In the genomic region with DNA sequence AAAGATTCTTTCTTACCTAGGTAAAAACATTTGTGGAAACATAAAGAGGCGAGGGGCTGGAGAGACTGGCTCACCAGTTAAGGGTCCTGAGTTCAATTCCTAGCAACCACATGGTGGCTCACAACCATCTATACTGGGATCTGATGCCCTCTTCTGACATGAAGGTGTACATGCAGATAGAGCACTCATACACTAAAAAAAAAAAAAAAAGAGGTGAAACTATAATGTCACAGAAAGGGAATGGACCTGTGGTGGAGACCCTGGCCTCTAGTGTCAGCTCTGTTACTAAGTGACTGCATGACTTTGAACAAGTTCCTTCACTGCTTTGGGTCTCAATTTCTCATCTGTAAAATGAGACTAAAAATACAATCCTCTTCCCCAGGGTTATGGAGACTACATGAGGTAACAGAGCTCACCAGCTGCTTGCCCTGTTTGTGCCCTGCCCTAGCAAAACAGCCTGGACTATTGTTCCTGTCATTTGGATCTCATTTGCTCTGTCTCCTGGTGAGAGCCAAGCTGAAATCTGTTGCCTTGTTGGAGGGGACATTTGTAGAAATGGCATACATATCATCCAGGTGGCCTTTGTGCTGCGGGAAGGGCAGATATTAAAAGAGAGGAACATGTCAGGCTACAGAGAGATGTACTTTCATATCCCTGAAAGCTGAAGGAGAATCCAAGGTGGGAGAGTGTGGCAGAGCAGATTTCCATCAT, we compare ENCODE assay signal across 28 mouse cellular contexts. TPM values are rescaled to one million over a fixed set of nuclear protein-coding genes. Genes with fewer than 3 reads are reported as not detected.
DNase-seq lines count a peak whose midpoint lies in the region; ATAC-seq and TF ChIP-seq lines count a peak whose summit lies in the region.
"Had no signal": no experiment of that assay in that cellular context is flagged by ENCODE, and none has a peak within 500 bp of the region (broad histone marks: within the 10 kb centered on the region; RNA-seq: fewer than 3 reads in every experiment).

No protein-coding gene starts in this region.

- 49% methylated on average over 2 of the region's 2 CpGs for WGBS in cerebellum, adult 2 months

- no peaks in the 10 kb centered on the region for H3K27me3 ChIP-seq in cerebellum, adult 2 months (ENCODE audit: control insufficient read depth, insufficient read depth, low read length)
- H3K27me3 ChIP-seq: hindbrain, embryonic 15.5 days; intestine, embryonic 15.5 days; kidney, embryonic 15.5 days; neural tube, embryonic 13.5 days had no signal

- peak; percentile 25 for TF ChIP-seq CTCF in layer of hippocampus, adult 2 months (conservative IDR thresholded peaks at IDR 0.05)
- TF ChIP-seq CTCF in cerebellum, adult 2 months (IDR thresholded peaks at IDR 0.05; ENCODE audit: borderline replicate concordance, insufficient read depth, low read depth, low read length), result no peak

- ATAC-seq in cerebellum, adult (ENCODE audit: insufficient number of reproducible peaks, low FRiP score, low TSS enrichment), result peak; percentile 49; the same call in 1 of the 2 replicates
- ATAC-seq: forebrain, embryonic 14.5 days; intestine, embryonic 15.5 days had no signal

- H3K4me3 ChIP-seq in layer of hippocampus, adult 2 months, result no peak overlapping the region
- H3K4me3 ChIP-seq in cerebellum, adult 2 months (replicated peaks; ENCODE audit: insufficient read depth, low read depth, low read length), result no peak overlapping the region
- H3K4me3 ChIP-seq: erythroblast, embryonic 14.5 days; hindbrain, embryonic 15.5 days; intestine, embryonic 15.5 days; kidney, embryonic 15.5 days; neural tube, embryonic 13.5 days had no signal

- no peak for DNase-seq in cerebellum, postnatal 4 days (ENCODE audit: low spot score in 2 of 2)
- DNase-seq in layer of hippocampus, adult 2 months (ENCODE audit: low spot score in 2 of 2), result no peak
- no peak for DNase-seq in layer of hippocampus, adult 8-10 months (ENCODE audit: low spot score in 2 of 2)
- DNase-seq in cerebellum, adult 2 months, result peak; percentile 67 to 87
- peak; percentile 59 to 66 for DNase-seq in cerebellum, postnatal 36 days
- DNase-seq in gastrocnemius, postnatal 10 days, result no peak
- DNase-seq in spleen, postnatal 10 days (ENCODE audit: low spot score in 2 of 2), result no peak
- DNase-seq: adrenal gland, postnatal 10 days; gastrocnemius, postnatal 25 days; heart, postnatal 36 days; midbrain, embryonic 14.5 days had no signal

- peaks cover 9% of the 10 kb centered on the region; the same call in 1 of the 2 replicates for H3K4me1 ChIP-seq in cerebellum, adult 2 months (ENCODE audit: control insufficient read depth, insufficient read depth, low read length)

- H3K27ac ChIP-seq in layer of hippocampus, adult 2 months, result peak overlapping the region; percentile 67; the same call in 1 of the 2 replicates
- peak overlapping the region; percentile 86 for H3K27ac ChIP-seq in cerebellum, adult 2 months (ENCODE audit: insufficient read depth, low read length)
- H3K27ac ChIP-seq: hindbrain, embryonic 15.5 days; intestine, embryonic 15.5 days; kidney, embryonic 15.5 days; liver, embryonic 14.5 days; neural tube, embryonic 13.5 days had no signal

- peak; percentile 41; the same call in 1 of the 2 replicates for TF ChIP-seq POLR2A in cerebellum, adult 2 months (IDR thresholded peaks at IDR 0.05; ENCODE audit: borderline replicate concordance, insufficient read depth, low read length)

RNA-seq across cellular contexts. Expression of gene Pik3r3, which starts 5.4 kb away (rescaled TPM):
- 10 to 100 TPM; 31.3 to 33.8 TPM for total RNA-seq in layer of hippocampus, adult 2 months (2021)
- total RNA-seq in layer of hippocampus, adult 8-10 months (2022), result 10 to 100 TPM; 29.0 to 40.9 (median 35.9) TPM
- polyA plus RNA-seq in cerebellum, adult 2 months (2012; rRNA removed), result 90.6 and 105 TPM in 2 replicates
- total RNA-seq in gastrocnemius, postnatal 10 days (2021), result 10 to 100 TPM in 1 of 2 experiments, 1 to 10 TPM in 1; 9.3 to 11.9 TPM

RNA-seq across cellular contexts. Expression of gene Gm49337, which starts 42.9 kb away (rescaled TPM):
- 1 to 10 TPM in 1 of 2 experiments, not detected in 1; 3.2 TPM for total RNA-seq in layer of hippocampus, adult 2 months (2021)
- 1 to 10 TPM in 1 of 4 experiments, under 1 TPM in 1, not detected in 2; 0.96 to 4.1 TPM for total RNA-seq in layer of hippocampus, adult 8-10 months (2022)
- polyA plus RNA-seq in cerebellum, adult 2 months (2012; rRNA removed), result not detected in 2 replicates
- total RNA-seq in gastrocnemius, postnatal 10 days (2021), result not detected
- total RNA-seq: adrenal gland, postnatal 10 days; heart, postnatal 36 days; left cerebral cortex, postnatal 25 days had no signal
- polyA plus RNA-seq: cortical plate, adult 2 months; embryonic facial prominence, embryonic 11.5 days; erythroblast, embryonic 14.5 days; forebrain, embryonic 14.5 days; hindbrain, embryonic 15.5 days; intestine, embryonic 15.5 days; kidney, embryonic 15.5 days; large intestine, adult 2 months; limb, embryonic 14.5 days; liver, embryonic 14.5 days; lung, embryonic 16.5 days; midbrain, embryonic 14.5 days; neural tube, embryonic 13.5 days; stomach, embryonic 14.5 days had no signal

RNA-seq across cellular contexts. Expression of gene 1700042G07Rik, which starts 42.9 kb away (rescaled TPM):
- not detected for total RNA-seq in layer of hippocampus, adult 2 months (2021)
- not detected for total RNA-seq in layer of hippocampus, adult 8-10 months (2022)
- polyA plus RNA-seq in cerebellum, adult 2 months (2012; rRNA removed), result not detected in 2 replicates
- not detected for total RNA-seq in gastrocnemius, postnatal 10 days (2021)
- total RNA-seq: adrenal gland, postnatal 10 days; gastrocnemius, postnatal 25 days; heart, postnatal 36 days; layer of hippocampus, postnatal 25 days; left cerebral cortex, postnatal 25 days; megakaryocyte, adult 5-6 weeks had no signal
- polyA plus RNA-seq: cortical plate, adult 2 months; embryonic facial prominence, embryonic 11.5 days; erythroblast, embryonic 14.5 days; forebrain, embryonic 14.5 days; hindbrain, embryonic 15.5 days; intestine, embryonic 15.5 days; kidney, embryonic 15.5 days; large intestine, adult 2 months; limb, embryonic 14.5 days; liver, embryonic 14.5 days; lung, embryonic 16.5 days; midbrain, embryonic 14.5 days; neural tube, embryonic 13.5 days; stomach, embryonic 14.5 days had no signal

RNA-seq across cellular contexts. Expression of gene Tspan1, which starts 48.6 kb away (rescaled TPM):
- total RNA-seq in layer of hippocampus, adult 2 months (2021), result under 1 TPM in 1 of 2 experiments, not detected in 1; 0.33 TPM
- total RNA-seq in layer of hippocampus, adult 8-10 months (2022), result not detected
- 0.47 and 0.67 TPM in 2 replicates for polyA plus RNA-seq in cerebellum, adult 2 months (2012; rRNA removed)
- not detected for total RNA-seq in gastrocnemius, postnatal 10 days (2021)
- total RNA-seq: adrenal gland, postnatal 10 days; gastrocnemius, postnatal 25 days; heart, postnatal 36 days; layer of hippocampus, postnatal 25 days; megakaryocyte, adult 5-6 weeks had no signal
- polyA plus RNA-seq: erythroblast, embryonic 14.5 days; forebrain, embryonic 14.5 days; limb, embryonic 14.5 days; liver, embryonic 14.5 days; neural tube, embryonic 13.5 days had no signal

Comparison
In these comparisons a context has a peak if more than half of its experiments do, and no peak if none do; other contexts are left out.
1. DNase-seq: peak in cerebellum, adult 2 months (2 of 2) and cerebellum, postnatal 36 days (2 of 2); none in cerebellum, postnatal 4 days (0 of 2), layer of hippocampus, adult 2 months (0 of 2), layer of hippocampus, adult 8-10 months (0 of 2), gastrocnemius, postnatal 10 days (single experiment) and spleen, postnatal 10 days (0 of 2).